Mouse (Mus musculus): Measurements from ENCODE around the gene Olfr978. TPM values are rescaled to one million over a fixed set of nuclear protein-coding genes. Genes with fewer than 3 reads are reported as not detected.
"Not testable (repeated sequence)": the region's sequence is repeated elsewhere in the genome, so short reads cannot be mapped to it uniquely, and the experiment has no call there.

The Olfr978 gene
- not detected in 2 replicates for polyA plus RNA-seq (2012; ENCODE audit: insufficient read depth, insufficient read length, missing spikeins)

GRCm38 (mm10) chr9:39991813-39992212 is at the start of gene Olfr978:
Gene Olfr978 (plus strand): TSS chr9:39992113.
- H3K4me3 ChIP-seq (ENCODE audit: insufficient read depth, low read length), result no peak within 1 kb of the TSS
- H3K4me1 ChIP-seq (ENCODE audit: control insufficient read depth, insufficient read depth, low read length), result no peaks in the 10 kb centered on the region
- TF ChIP-seq CTCF (IDR thresholded peaks at IDR 0.05; ENCODE audit: low read depth, low read length), result no peak
- no peak for TF ChIP-seq POLR2A (IDR thresholded peaks at IDR 0.05; ENCODE audit: borderline replicate concordance, low read depth, low read length)
- H3K27ac ChIP-seq (ENCODE audit: insufficient read depth, low read depth, low read length), result no peak within 1 kb of the TSS

DNA sequence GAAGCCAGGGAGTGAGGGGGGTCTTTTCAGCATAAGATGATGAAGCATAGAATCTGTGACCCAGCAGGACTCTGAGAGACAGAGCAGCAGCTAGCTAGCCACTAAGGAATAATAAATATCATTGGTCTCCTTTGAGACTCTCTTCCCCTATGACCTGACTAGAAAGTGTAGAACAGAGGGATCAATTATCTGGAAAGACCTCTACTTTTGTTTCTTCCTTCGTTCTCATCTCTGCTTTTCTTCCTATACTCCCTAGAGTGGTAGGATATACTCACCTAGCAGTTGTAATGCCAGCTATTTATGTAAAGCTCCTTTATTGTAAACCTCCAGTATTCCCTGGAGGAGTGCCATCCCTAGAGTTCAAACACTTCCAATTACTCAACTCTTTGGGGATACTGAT is 40.0 kb upstream of the Olfr978 start, which contains the start of gene Olfr975:
Gene Olfr975, minus strand, starts transcription at position 101 of the 400 bp plus-strand sequence.
- H3K27ac ChIP-seq (ENCODE audit: insufficient read depth, low read depth, low read length), result no peak within 1 kb of the TSS
- no peak within 1 kb of the TSS for H3K4me3 ChIP-seq (ENCODE audit: insufficient read depth, low read length)
- TF ChIP-seq POLR2A (IDR thresholded peaks at IDR 0.05; ENCODE audit: borderline replicate concordance, low read depth, low read length) (no peak), CTCF (IDR thresholded peaks at IDR 0.05; ENCODE audit: low read depth, low read length) (no peak)
- H3K4me1 ChIP-seq (ENCODE audit: control insufficient read depth, insufficient read depth, low read length), result no peaks in the 10 kb centered on the region

- H3K27ac ChIP-seq (ENCODE audit: insufficient read depth, low read depth, low read length); H3K4me1 ChIP-seq (ENCODE audit: control insufficient read depth, insufficient read depth, low read length); H3K4me3 ChIP-seq (ENCODE audit: insufficient read depth, low read length): not testable (repeated sequence)
Observed at GRCm38 (mm10) chr9:39961033-39961432, 30.9 kb upstream of the Olfr978 start, which contains the start of gene Olfr976. Gene Olfr976 (minus strand): TSS chr9:39961133.

GRCm38 (mm10) chr9:39976581-39977145 is 15.2 kb upstream of the Olfr978 start:
- not testable (repeated sequence) for H3K4me1 ChIP-seq (ENCODE audit: control insufficient read depth, insufficient read depth, low read length); H3K27ac ChIP-seq (ENCODE audit: insufficient read depth, low read depth, low read length); H3K4me3 ChIP-seq (ENCODE audit: insufficient read depth, low read length)

- no peak for TF ChIP-seq CTCF (IDR thresholded peaks at IDR 0.05; ENCODE audit: low read depth, low read length)
- TF ChIP-seq POLR2A (IDR thresholded peaks at IDR 0.05; ENCODE audit: borderline replicate concordance, low read depth, low read length), result no peak
Observed at GRCm38 (mm10) chr9:40003365-40003764, 11.5 kb downstream of the Olfr978 start, which contains the start of gene Olfr979. Gene Olfr979 (minus strand): TSS chr9:40003465.

DNA sequence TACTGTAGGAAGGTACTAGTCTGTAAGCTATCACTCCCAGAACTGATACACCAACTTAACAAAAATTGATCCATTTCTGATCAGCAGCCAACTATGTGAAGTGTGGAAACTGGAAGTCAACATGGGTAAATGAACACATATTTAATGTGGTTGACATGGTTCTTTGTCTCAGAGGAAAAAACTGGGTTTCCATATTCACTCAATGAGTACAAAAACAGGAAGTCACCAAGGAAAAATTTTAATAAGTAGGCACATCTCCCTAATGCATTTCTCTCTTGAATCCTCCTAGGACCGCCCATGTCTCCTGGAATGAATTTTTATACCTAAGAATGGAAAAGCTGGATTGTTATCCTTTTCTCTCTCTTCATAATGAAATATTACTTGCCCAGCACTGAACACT is 17.6 kb downstream of the Olfr978 start, which contains the start of gene Olfr980:
Gene Olfr980, minus strand, starts transcription at position 101 of the 400 bp plus-strand sequence.
- no peak within 1 kb of the TSS for H3K27ac ChIP-seq (ENCODE audit: insufficient read depth, low read depth, low read length)
- TF ChIP-seq POLR2A (IDR thresholded peaks at IDR 0.05; ENCODE audit: borderline replicate concordance, low read depth, low read length), result no peak
- TF ChIP-seq CTCF (IDR thresholded peaks at IDR 0.05; ENCODE audit: low read depth, low read length), result no peak
- no peaks in the 10 kb centered on the region for H3K4me1 ChIP-seq (ENCODE audit: control insufficient read depth, insufficient read depth, low read length)
- H3K4me3 ChIP-seq (ENCODE audit: insufficient read depth, low read length), result no peak within 1 kb of the TSS

More at GRCm38 (mm10) chr9:40003365-40003764, 11.5 kb downstream of the Olfr978 start, which contains the start of gene Olfr979:
- Histone ChIP-seq H3K4me3 (ENCODE audit: insufficient read depth, low read length) (no peak within 1 kb of the TSS), H3K27ac (ENCODE audit: insufficient read depth, low read depth, low read length) (no peak within 1 kb of the TSS), H3K4me1 (ENCODE audit: control insufficient read depth, insufficient read depth, low read length) (no peaks in the 10 kb centered on the region)

GRCm38 (mm10) chr9:40021164-40021563 is 29.3 kb downstream of the Olfr978 start, which contains the start of gene Olfr981:
Gene Olfr981 (plus strand): TSS chr9:40021464.
- Histone ChIP-seq H3K27ac (ENCODE audit: insufficient read depth, low read depth, low read length) (no peak within 1 kb of the TSS), H3K4me3 (ENCODE audit: insufficient read depth, low read length) (no peak within 1 kb of the TSS), H3K4me1 (ENCODE audit: control insufficient read depth, insufficient read depth, low read length) (no peaks in the 10 kb centered on the region)
- no peak for TF ChIP-seq POLR2A (IDR thresholded peaks at IDR 0.05; ENCODE audit: borderline replicate concordance, low read depth, low read length)
- TF ChIP-seq CTCF (IDR thresholded peaks at IDR 0.05; ENCODE audit: low read depth, low read length), result no peak

Other genes with a start within 250 kb of the Olfr978 start
- gene Olfr967, start 245.9 kb upstream of the Olfr978 start, polyA plus RNA-seq (2012; ENCODE audit: insufficient read depth, insufficient read length, missing spikeins), result not detected in 2 replicates
- not detected in 2 replicates for gene Olfr968, start 208.9 kb upstream of the Olfr978 start, polyA plus RNA-seq (2012; ENCODE audit: insufficient read depth, insufficient read length, missing spikeins)
- not detected in 2 replicates for gene Olfr969, start 201.2 kb upstream of the Olfr978 start, polyA plus RNA-seq (2012; ENCODE audit: insufficient read depth, insufficient read length, missing spikeins)
- gene Olfr970, start 183.3 kb upstream of the Olfr978 start, polyA plus RNA-seq (2012; ENCODE audit: insufficient read depth, insufficient read length, missing spikeins), result not detected in 2 replicates
- gene Olfr971, start 155.2 kb upstream of the Olfr978 start, polyA plus RNA-seq (2012; ENCODE audit: insufficient read depth, insufficient read length, missing spikeins), result not detected in 2 replicates
- not detected in 2 replicates for gene Olfr972, start 125.7 kb upstream of the Olfr978 start, polyA plus RNA-seq (2012; ENCODE audit: insufficient read depth, insufficient read length, missing spikeins)
- not detected in 2 replicates for gene Olfr229, start 84.8 kb upstream of the Olfr978 start, polyA plus RNA-seq (2012; ENCODE audit: insufficient read depth, insufficient read length, missing spikeins)
- gene Olfr974, start 54.6 kb upstream of the Olfr978 start, polyA plus RNA-seq (2012; ENCODE audit: insufficient read depth, insufficient read length, missing spikeins), result not detected in 2 replicates
- gene Olfr975, start 40.1 kb upstream of the Olfr978 start, polyA plus RNA-seq (2012; ENCODE audit: insufficient read depth, insufficient read length, missing spikeins), result not detected in 2 replicates
- not detected in 2 replicates for gene Olfr976, start 31.0 kb upstream of the Olfr978 start, polyA plus RNA-seq (2012; ENCODE audit: insufficient read depth, insufficient read length, missing spikeins)
- not detected in 2 replicates for gene Olfr979, start 11.4 kb downstream of the Olfr978 start, polyA plus RNA-seq (2012; ENCODE audit: insufficient read depth, insufficient read length, missing spikeins)
- gene Olfr980, start 17.5 kb downstream of the Olfr978 start, polyA plus RNA-seq (2012; ENCODE audit: insufficient read depth, insufficient read length, missing spikeins), result not detected in 2 replicates
- 0.11 TPM in 1 of 2 replicates, not detected in the other for gene Olfr981, start 29.4 kb downstream of the Olfr978 start, polyA plus RNA-seq (2012; ENCODE audit: insufficient read depth, insufficient read length, missing spikeins)
- not detected in 2 replicates for gene Olfr982, start 81.7 kb downstream of the Olfr978 start, polyA plus RNA-seq (2012; ENCODE audit: insufficient read depth, insufficient read length, missing spikeins)
- 0.13 TPM in 1 of 2 replicates, not detected in the other for gene Olfr983, start 101.5 kb downstream of the Olfr978 start, polyA plus RNA-seq (2012; ENCODE audit: insufficient read depth, insufficient read length, missing spikeins)
- gene Olfr984, start 122.1 kb downstream of the Olfr978 start, polyA plus RNA-seq (2012; ENCODE audit: insufficient read depth, insufficient read length, missing spikeins), result 0.16 TPM in 1 of 2 replicates, not detected in the other
- gene Olfr985, start 138.1 kb downstream of the Olfr978 start, polyA plus RNA-seq (2012; ENCODE audit: insufficient read depth, insufficient read length, missing spikeins), result not detected in 2 replicates
- gene Tmem225, start 156.0 kb downstream of the Olfr978 start, polyA plus RNA-seq (2012; ENCODE audit: insufficient read depth, insufficient read length, missing spikeins), result not detected in 2 replicates
- gene Olfr986, start 188.8 kb downstream of the Olfr978 start, polyA plus RNA-seq (2012; ENCODE audit: insufficient read depth, insufficient read length, missing spikeins), result not detected in 2 replicates
- gene Zfp202, start 200.2 kb downstream of the Olfr978 start, polyA plus RNA-seq (2012; ENCODE audit: insufficient read depth, insufficient read length, missing spikeins), result 2.1 and 3.1 TPM in 2 replicates